Mouse (Mus musculus): Measurements from ENCODE around the gene Mlph.

- no peak for TF ChIP-seq CTCF (IDR thresholded peaks at IDR 0.05; ENCODE audit: low read depth)
- TF ChIP-seq EP300 (IDR thresholded peaks at IDR 0.05; ENCODE audit: low read depth), result no peak
These were observed 12.1 kb upstream of the Mlph start for GRCm38 (mm10) chr1:90902751-90903150.
